Mouse (Mus musculus): ENCODE measurements around the gene Wwc2. TPM values are rescaled to one million over a fixed set of nuclear protein-coding genes. Genes with fewer than 3 reads are reported as not detected.

Gene Wwc2
- polyA plus RNA-seq, 1 experiment from 2014 or later = 18.6 TPM

GRCm38 (mm10) chr8:47804262-47804661 is 186.5 kb downstream of the Wwc2 start:
- H3K9me3 ChIP-seq = no peaks in the 10 kb centered on the region

GRCm38 (mm10) chr8:47802349-47802748 is 188.4 kb downstream of the Wwc2 start:
- Histone ChIP-seq H3K27ac (no peak overlapping the region), H3K36me3 (no peaks in the 10 kb centered on the region), H3K9ac (no peak overlapping the region), H3K27me3 (no peaks in the 10 kb centered on the region), H3K4me1 (no peaks in the 10 kb centered on the region), H3K9me3 (no peaks in the 10 kb centered on the region), H3K4me3 (no peak overlapping the region), H3K4me2 (replicated peaks) (no peak overlapping the region)
- WGBS = 72% methylated on average over 2 of the region's 2 CpGs
- no peak for ATAC-seq (ENCODE audit: insufficient number of reproducible peaks, insufficient read depth, low FRiP score, low TSS enrichment)

More at GRCm38 (mm10) chr8:47804262-47804661, 186.5 kb downstream of the Wwc2 start:
- Histone ChIP-seq H3K27me3 (no peaks in the 10 kb centered on the region), H3K4me2 (replicated peaks) (no peak overlapping the region), H3K4me1 (no peaks in the 10 kb centered on the region), H3K36me3 (no peaks in the 10 kb centered on the region), H3K27ac (no peak overlapping the region), H3K4me3 (no peak overlapping the region), H3K9ac (no peak overlapping the region)
- ATAC-seq (ENCODE audit: insufficient number of reproducible peaks, insufficient read depth, low FRiP score, low TSS enrichment) = no peak
- WGBS = 88% methylated on average over 1 of the region's 1 CpGs

- H3K27me3 ChIP-seq = no peaks in the 10 kb centered on the region
- no peaks in the 10 kb centered on the region for H3K4me1 ChIP-seq
- 72% methylated on average over 6 of the region's 6 CpGs for WGBS
- no peaks in the 10 kb centered on the region for H3K9me3 ChIP-seq
- ATAC-seq (ENCODE audit: insufficient number of reproducible peaks, insufficient read depth, low FRiP score, low TSS enrichment) = no peak
- H3K4me3 ChIP-seq = no peak overlapping the region
- no peak overlapping the region for H3K27ac ChIP-seq
- no peak overlapping the region for H3K9ac ChIP-seq
- no peaks in the 10 kb centered on the region for H3K36me3 ChIP-seq
- no peak overlapping the region for H3K4me2 ChIP-seq (replicated peaks)
Measured at GRCm38 (mm10) chr8:47799438-47799837, 191.3 kb downstream of the Wwc2 start.

- H3K4me2 ChIP-seq (replicated peaks) = no peak overlapping the region
- no peaks in the 10 kb centered on the region for H3K36me3 ChIP-seq
- H3K4me1 ChIP-seq = 0 out of 2 replicates have a peak, but pooled peaks cover 7% of the 10 kb centered on the region
- H3K9ac ChIP-seq = no peak overlapping the region
- WGBS = 80% methylated on average over 9 of the region's 9 CpGs
- no peak overlapping the region for H3K27ac ChIP-seq
- no peak overlapping the region for H3K4me3 ChIP-seq
- ATAC-seq (ENCODE audit: insufficient number of reproducible peaks, insufficient read depth, low FRiP score, low TSS enrichment) = no peak
- H3K9me3 ChIP-seq = no peaks in the 10 kb centered on the region
- H3K27me3 ChIP-seq = no peaks in the 10 kb centered on the region
Measured at GRCm38 (mm10) chr8:47791986-47792385, 198.7 kb downstream of the Wwc2 start.

- Histone ChIP-seq H3K4me1 (0 out of 2 replicates have a peak, but pooled peaks cover 7% of the 10 kb centered on the region), H3K4me3 (no peak overlapping the region), H3K27ac (no peak overlapping the region), H3K36me3 (no peaks in the 10 kb centered on the region), H3K9me3 (no peaks in the 10 kb centered on the region), H3K9ac (no peak overlapping the region), H3K27me3 (no peaks in the 10 kb centered on the region), H3K4me2 (replicated peaks) (no peak overlapping the region)
- 31% methylated on average over 10 of the region's 10 CpGs for WGBS
- no peak for ATAC-seq (ENCODE audit: insufficient number of reproducible peaks, insufficient read depth, low FRiP score, low TSS enrichment)
Measured at GRCm38 (mm10) chr8:47787705-47788104, 203.0 kb downstream of the Wwc2 start.

- Histone ChIP-seq H3K36me3 (no peaks in the 10 kb centered on the region), H3K9me3 (no peaks in the 10 kb centered on the region), H3K4me3 (no peak overlapping the region), H3K27me3 (no peaks in the 10 kb centered on the region), H3K27ac (no peak overlapping the region), H3K4me1 (0 out of 2 replicates have a peak, but pooled peaks cover 7% of the 10 kb centered on the region), H3K4me2 (replicated peaks) (no peak overlapping the region), H3K9ac (no peak overlapping the region)
- no peak for ATAC-seq (ENCODE audit: insufficient number of reproducible peaks, insufficient read depth, low FRiP score, low TSS enrichment)
- WGBS = 93% methylated on average over 15 of the region's 15 CpGs
Measured at GRCm38 (mm10) chr8:47786323-47786722, 204.4 kb downstream of the Wwc2 start.

- H3K27ac ChIP-seq = no peak overlapping the region
- 87% methylated on average over 7 of the region's 7 CpGs for WGBS
- H3K4me3 ChIP-seq = no peak overlapping the region
- ATAC-seq (ENCODE audit: insufficient number of reproducible peaks, insufficient read depth, low FRiP score, low TSS enrichment) = no peak
- H3K4me2 ChIP-seq (replicated peaks) = no peak overlapping the region
- no peaks in the 10 kb centered on the region for H3K36me3 ChIP-seq
- H3K9ac ChIP-seq = no peak overlapping the region
- H3K27me3 ChIP-seq = no peaks in the 10 kb centered on the region
- H3K9me3 ChIP-seq = no peaks in the 10 kb centered on the region
- H3K4me1 ChIP-seq = 0 out of 2 replicates have a peak, but pooled peaks cover 7% of the 10 kb centered on the region
Measured at GRCm38 (mm10) chr8:47784436-47784835, 206.3 kb downstream of the Wwc2 start.

- H3K4me3 ChIP-seq = no peak overlapping the region
- H3K36me3 ChIP-seq = no peaks in the 10 kb centered on the region
- H3K27me3 ChIP-seq = no peaks in the 10 kb centered on the region
- 92% methylated on average over 6 of the region's 6 CpGs for WGBS
- 0 out of 2 replicates have a peak, but pooled peaks cover 7% of the 10 kb centered on the region for H3K4me1 ChIP-seq
- H3K9me3 ChIP-seq = no peaks in the 10 kb centered on the region
- ATAC-seq (ENCODE audit: insufficient number of reproducible peaks, insufficient read depth, low FRiP score, low TSS enrichment) = no peak
- H3K4me2 ChIP-seq (replicated peaks) = no peak overlapping the region
- no peak overlapping the region for H3K9ac ChIP-seq
- no peak overlapping the region for H3K27ac ChIP-seq
Measured at GRCm38 (mm10) chr8:47783944-47784343, 206.8 kb downstream of the Wwc2 start.

- Histone ChIP-seq H3K27me3 (no peaks in the 10 kb centered on the region), H3K36me3 (no peaks in the 10 kb centered on the region), H3K27ac (no peak overlapping the region), H3K9ac (no peak overlapping the region), H3K4me2 (replicated peaks) (no peak overlapping the region), H3K9me3 (no peaks in the 10 kb centered on the region), H3K4me1 (0 out of 2 replicates have a peak, but pooled peaks cover 7% of the 10 kb centered on the region), H3K4me3 (no peak overlapping the region)
- WGBS = 84% methylated on average over 2 of the region's 2 CpGs
- no peak for ATAC-seq (ENCODE audit: insufficient number of reproducible peaks, insufficient read depth, low FRiP score, low TSS enrichment)
Measured at GRCm38 (mm10) chr8:47783544-47783943, 207.2 kb downstream of the Wwc2 start.

- 90% methylated on average over 4 of the region's 4 CpGs for WGBS
- H3K9ac ChIP-seq = no peak overlapping the region
- no peak overlapping the region for H3K4me3 ChIP-seq
- H3K4me2 ChIP-seq (replicated peaks) = no peak overlapping the region
- no peak for ATAC-seq (ENCODE audit: insufficient number of reproducible peaks, insufficient read depth, low FRiP score, low TSS enrichment)
- no peaks in the 10 kb centered on the region for H3K4me1 ChIP-seq
- no peaks in the 10 kb centered on the region for H3K27me3 ChIP-seq
- H3K27ac ChIP-seq = no peak overlapping the region
- H3K36me3 ChIP-seq = no peaks in the 10 kb centered on the region
- H3K9me3 ChIP-seq = no peaks in the 10 kb centered on the region
Measured at GRCm38 (mm10) chr8:47781881-47782280, 208.8 kb downstream of the Wwc2 start.

GRCm38 (mm10) chr8:47779589-47779988 is 211.1 kb downstream of the Wwc2 start:
- Histone ChIP-seq H3K4me1 (no peaks in the 10 kb centered on the region), H3K27ac (no peak overlapping the region), H3K4me3 (no peak overlapping the region), H3K9ac (no peak overlapping the region), H3K27me3 (no peaks in the 10 kb centered on the region), H3K36me3 (no peaks in the 10 kb centered on the region), H3K4me2 (replicated peaks) (no peak overlapping the region), H3K9me3 (no peaks in the 10 kb centered on the region)
- no peak for ATAC-seq (ENCODE audit: insufficient number of reproducible peaks, insufficient read depth, low FRiP score, low TSS enrichment)
- WGBS = 75% methylated on average over 6 of the region's 6 CpGs

GRCm38 (mm10) chr8:47777415-47777814 is 213.3 kb downstream of the Wwc2 start:
- WGBS = 87% methylated on average over 7 of the region's 7 CpGs
- ATAC-seq (ENCODE audit: insufficient number of reproducible peaks, insufficient read depth, low FRiP score, low TSS enrichment) = no peak
- no peaks in the 10 kb centered on the region for H3K36me3 ChIP-seq

More at GRCm38 (mm10) chr8:47777415-47777814, 213.3 kb downstream of the Wwc2 start:
- no peak overlapping the region for H3K9ac ChIP-seq
- no peak overlapping the region for H3K4me3 ChIP-seq
- no peaks in the 10 kb centered on the region for H3K27me3 ChIP-seq
- H3K27ac ChIP-seq = no peak overlapping the region
- H3K4me1 ChIP-seq = no peaks in the 10 kb centered on the region
- H3K4me2 ChIP-seq (replicated peaks) = no peak overlapping the region
- no peaks in the 10 kb centered on the region for H3K9me3 ChIP-seq

Data from embryonic facial prominence, embryonic 12.5 days (tissue).